Mouse (Mus musculus) large intestine, adult 2 months (tissue): ENCODE results near the gene Eif4e2. TPM values are rescaled to one million over a fixed set of nuclear protein-coding genes. Genes with fewer than 3 reads are reported as not detected.

Experiments used
- DNase-seq: peaks from one replicate; pipeline ENCODE4 v3.0.0-alpha.2; 2012; ENCODE audit warnings: low read depth, low spot score
- WGBS: fragments of 180-500 bp; shearing (Covaris S2); methylation state at CpG from one replicate; pipeline ENCODE4 v1.1.7; 2018; 5-methylcytosine and 5-hydroxymethylcytosine counted together
- polyA plus RNA-seq: library from polyadenylated mRNA; depleted of rRNA; stranded (reverse); fragments of >200 nt; gene quantifications from 2 replicates; pipeline ENCODE4 v1.2.3, GENCODE M21; 2012; rRNA removed

Eif4e2 gene
- 43.3 and 45.7 TPM in 2 replicates for polyA plus RNA-seq

- WGBS: 1% methylated on average over 99 of the region's 99 CpGs
- DNase-seq: peak; percentile 82
Measured at GRCm38 (mm10) chr1:87213735-87214704, at the start of gene Eif4e2. Gene Eif4e2, plus strand, starts transcription at chr1:87213914.

GRCm38 (mm10) chr1:87164164-87164795, 49.4 kb upstream of the Eif4e2 start:
- 37% methylated on average over 11 of the region's 11 CpGs for WGBS
- no peak for DNase-seq

GRCm38 (mm10) chr1:87164796-87165184, 48.9 kb upstream of the Eif4e2 start:
- 53% methylated on average over 9 of the region's 9 CpGs for WGBS
- DNase-seq: no peak

- no peak for DNase-seq
- 14% methylated on average over 19 of the region's 19 CpGs for WGBS
Measured at GRCm38 (mm10) chr1:87170458-87170857, 43.3 kb upstream of the Eif4e2 start.

GRCm38 (mm10) chr1:87171312-87171711, 42.4 kb upstream of the Eif4e2 start:
- WGBS: 87% methylated on average over 1 of the region's 1 CpGs
- no peak for DNase-seq

- DNase-seq: no peak
- 74% methylated on average over 9 of the region's 9 CpGs for WGBS
Measured at GRCm38 (mm10) chr1:87172316-87172715, 41.4 kb upstream of the Eif4e2 start.

- DNase-seq: no peak
- WGBS: 24% methylated on average over 28 of the region's 28 CpGs
Measured at GRCm38 (mm10) chr1:87174006-87174955, 39.4 kb upstream of the Eif4e2 start.

GRCm38 (mm10) chr1:87175852-87176292, 37.8 kb upstream of the Eif4e2 start:
- no peak for DNase-seq
- WGBS: 14% methylated on average over 11 of the region's 11 CpGs

- WGBS: 30% methylated on average over 5 of the region's 5 CpGs
- DNase-seq: no peak
Measured at GRCm38 (mm10) chr1:87180896-87181295, 32.8 kb upstream of the Eif4e2 start.

GRCm38 (mm10) chr1:87183013-87183412, 30.7 kb upstream of the Eif4e2 start, which contains the start of gene Prss56:
Gene Prss56, plus strand, starts transcription at chr1:87183313.
- WGBS: 50% methylated on average over 9 of the region's 9 CpGs

GRCm38 (mm10) chr1:87183998-87184750, 29.5 kb upstream of the Eif4e2 start:
- WGBS: 29% methylated on average over 15 of the region's 15 CpGs
- no peak for DNase-seq

More at GRCm38 (mm10) chr1:87183013-87183412, 30.7 kb upstream of the Eif4e2 start, which contains the start of gene Prss56:
- no peak for DNase-seq

GRCm38 (mm10) chr1:87184751-87185139, 29.0 kb upstream of the Eif4e2 start:
- 8% methylated on average over 20 of the region's 20 CpGs for WGBS
- no peak for DNase-seq

- 24% methylated on average over 13 of the region's 13 CpGs for WGBS
- DNase-seq: no peak
Measured at GRCm38 (mm10) chr1:87185526-87185925, 28.2 kb upstream of the Eif4e2 start.

- no peak for DNase-seq
- 4% methylated on average over 54 of the region's 54 CpGs for WGBS
Measured at GRCm38 (mm10) chr1:87186261-87187036, 27.3 kb upstream of the Eif4e2 start.

GRCm38 (mm10) chr1:87187037-87187355, 26.7 kb upstream of the Eif4e2 start:
- peak; percentile 33 for DNase-seq
- under 1% methylated on average over 15 of the region's 15 CpGs for WGBS

GRCm38 (mm10) chr1:87190429-87190828, 23.3 kb upstream of the Eif4e2 start, which contains the start of gene Chrnd:
Gene Chrnd, plus strand, starts transcription at chr1:87190607.
- DNase-seq: no peak

GRCm38 (mm10) chr1:87197296-87197695, 16.4 kb upstream of the Eif4e2 start:
- DNase-seq: no peak
- 80% methylated on average over 9 of the region's 9 CpGs for WGBS

More at GRCm38 (mm10) chr1:87190429-87190828, 23.3 kb upstream of the Eif4e2 start, which contains the start of gene Chrnd:
- WGBS: 32% methylated on average over 4 of the region's 4 CpGs
